Mouse (Mus musculus) adrenal gland, postnatal 4 days (tissue): Measurements from ENCODE around the gene Gm10408. TPM values are rescaled to one million over a fixed set of nuclear protein-coding genes. Genes with fewer than 3 reads are reported as not detected.
"Not testable (repeated sequence)": the region's sequence is repeated elsewhere in the genome, so short reads cannot be mapped to it uniquely, and the experiment has no call there.

Experiments
- DNase-seq, 2 experiments: peaks; one replicate each; pipeline ENCODE4 v3.0.0; 2021 to 2022; ENCODE audit warnings: low spot score in 2 of 2, mixed read lengths in 2 of 2
- long read RNA-seq, 2 experiments: library from polyadenylated mRNA; stranded (forward); transcript quantifications; one replicate each; pipeline ENCODE4 v2.0.0; 2021
- total RNA-seq, 2 experiments: library from RNA; stranded (reverse); gene quantifications; 2 replicates each; pipeline ENCODE4 v1.2.3; 2021

The Gm10408 gene
- not detected for total RNA-seq
- long read RNA-seq, experiment 1: 0 reads
- long read RNA-seq, experiment 2: 0 reads

GRCm38 (mm10) chr14:3449079-3449478 is at the start of gene Gm10408:
Gene Gm10408 (plus strand): TSS chr14:3449379.
- not testable (repeated sequence) for DNase-seq

GRCm38 (mm10) chr14:3412314-3412713 is 36.9 kb upstream of the Gm10408 start, which contains the start of gene Gm10409:
Gene Gm10409 (plus strand): TSS chr14:3412614.
- DNase-seq: not testable (repeated sequence)

GRCm38 (mm10) chr14:3427803-3428202 is 21.4 kb upstream of the Gm10408 start, which contains the start of gene Gm3005:
Gene Gm3005 (plus strand): TSS chr14:3428103.
- DNase-seq: not testable (repeated sequence)

Other genes with a start within 250 kb of the Gm10408 start
- 1 to 10 TPM; 1.1 to 1.6 TPM for gene D830030K20Rik, start 240.9 kb upstream of the Gm10408 start, total RNA-seq
- gene Gm2956, start 116.8 kb upstream of the Gm10408 start, total RNA-seq: not detected
- not detected for gene Gm10413, start 54.3 kb upstream of the Gm10408 start, total RNA-seq
- 1 to 10 TPM in 1 of 2 experiments, under 1 TPM in 1; 0.70 to 1.1 TPM for gene Gm10409, start 36.8 kb upstream of the Gm10408 start, total RNA-seq
- gene Gm3005, start 21.3 kb upstream of the Gm10408 start, total RNA-seq: not detected
- gene Gm3012, start 185.1 kb downstream of the Gm10408 start, total RNA-seq: not detected
- 1 to 10 TPM in 1 of 2 experiments, under 1 TPM in 1; 0.70 to 1.1 TPM for gene Gm3020, start 202.7 kb downstream of the Gm10408 start, total RNA-seq
- gene Gm3043, start 239.4 kb downstream of the Gm10408 start, total RNA-seq: not detected